Mouse (Mus musculus): ENCODE data around the gene Olfr589. TPM values are rescaled to one million over a fixed set of nuclear protein-coding genes. Genes with fewer than 3 reads are reported as not detected.
"Not testable (repeated sequence)": the region's sequence is repeated elsewhere in the genome, so short reads cannot be mapped to it uniquely, and the experiment has no call there.

Gene Olfr589
- not detected in 2 replicates for polyA plus RNA-seq (2011; ENCODE audit: insufficient read depth, insufficient read length, low read depth, missing spikeins)

DNA sequence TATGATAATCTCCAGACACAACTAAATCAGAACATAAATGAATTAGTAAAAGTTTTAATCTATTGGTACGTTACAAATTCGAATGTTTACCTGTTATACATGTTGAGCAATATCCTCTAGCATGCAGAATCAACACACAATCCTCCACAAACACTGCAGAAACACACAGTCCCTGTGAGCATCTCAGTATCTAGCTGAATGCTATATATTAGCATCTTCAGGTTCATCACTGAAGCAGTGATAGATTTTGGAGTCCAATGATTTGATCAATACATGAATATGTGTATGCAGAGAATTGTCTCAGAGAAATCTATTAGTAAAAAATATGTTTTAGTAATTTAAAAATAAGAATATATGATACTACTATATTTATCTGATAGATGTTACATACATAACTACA lies at the start of gene Olfr589:
Gene Olfr589, minus strand, starts transcription at position 101 of the 400 bp plus-strand sequence.
- H3K9me3 ChIP-seq (replicated peaks; ENCODE audit: control insufficient read depth, insufficient read depth, low read length, poor library complexity, severe bottlenecking): no peaks in the 10 kb centered on the region
- H3K4me1 ChIP-seq (ENCODE audit: control insufficient read depth, insufficient read depth, low read length): no peaks in the 10 kb centered on the region
- no peak within 1 kb of the TSS for H3K4me3 ChIP-seq (ENCODE audit: low read depth, low read length)
- H3K27me3 ChIP-seq (ENCODE audit: control insufficient read depth, insufficient read depth, low read length, poor library complexity, severe bottlenecking): no peaks in the 10 kb centered on the region
- no peaks in the 10 kb centered on the region for H3K36me3 ChIP-seq (ENCODE audit: control insufficient read depth, insufficient read depth, low read length, poor library complexity, severe bottlenecking)
- TF ChIP-seq POLR2A (IDR thresholded peaks at IDR 0.05; ENCODE audit: insufficient read depth, low read length): no peak
- no peak for TF ChIP-seq EP300 (IDR thresholded peaks at IDR 0.05; ENCODE audit: insufficient read depth, low read depth, low read length)
- no peak for TF ChIP-seq CTCF (IDR thresholded peaks at IDR 0.05; ENCODE audit: low read depth, low read length)
- H3K9ac ChIP-seq (ENCODE audit: low read depth, poor library complexity, severe bottlenecking): no peak within 1 kb of the TSS
- no peak within 1 kb of the TSS for H3K27ac ChIP-seq (ENCODE audit: insufficient read depth, low read length)

DNA sequence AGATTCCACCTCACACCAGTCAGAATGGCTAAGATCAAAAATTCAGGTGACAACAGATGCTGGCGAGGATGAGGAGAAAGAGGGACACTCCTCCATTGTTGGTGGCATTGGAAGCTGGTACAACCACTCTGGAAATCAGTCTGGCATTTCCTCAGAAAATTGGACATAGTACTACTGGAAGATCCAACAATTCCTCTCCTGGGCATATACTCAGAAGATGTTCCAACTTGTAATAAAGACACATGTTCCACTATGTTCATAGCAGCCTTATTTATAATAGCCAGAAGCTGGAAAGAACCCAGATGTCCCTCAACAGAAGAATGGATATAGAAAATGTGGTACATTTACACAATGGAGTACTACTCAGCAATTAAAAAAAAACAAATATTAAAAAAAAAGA lies 28.3 kb upstream of the Olfr589 start, which contains the start of gene Olfr592:
Gene Olfr592, plus strand, starts transcription at position 301 of the 400 bp plus-strand sequence.
- H3K27me3 ChIP-seq (ENCODE audit: control insufficient read depth, insufficient read depth, low read length, poor library complexity, severe bottlenecking): not testable (repeated sequence)

DNA sequence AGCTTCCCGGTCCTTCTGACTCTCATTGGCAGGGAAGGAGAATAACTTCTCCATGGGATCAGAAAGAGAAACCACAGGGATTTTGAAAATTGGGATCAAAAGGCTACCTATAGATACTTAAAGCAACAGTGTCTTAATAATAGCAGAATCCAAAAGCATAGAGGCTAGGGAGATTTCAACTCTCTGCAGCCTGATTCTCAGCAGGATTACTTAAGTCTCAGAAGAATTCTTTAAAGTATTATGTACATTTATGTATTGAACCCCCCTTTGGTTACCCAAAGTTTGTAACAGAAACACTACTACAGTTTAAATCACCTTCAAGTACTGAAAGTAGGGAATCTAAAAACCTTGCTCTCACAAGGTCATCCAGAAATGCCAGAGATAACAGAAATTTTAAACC lies 22.1 kb upstream of the Olfr589 start, which contains the start of gene Olfr591:
Gene Olfr591, minus strand, starts transcription at position 101 of the 400 bp plus-strand sequence.
- Histone ChIP-seq H3K9ac (ENCODE audit: low read depth, poor library complexity, severe bottlenecking) (no peak within 1 kb of the TSS), H3K27me3 (ENCODE audit: control insufficient read depth, insufficient read depth, low read length, poor library complexity, severe bottlenecking) (no peaks in the 10 kb centered on the region), H3K4me1 (ENCODE audit: control insufficient read depth, insufficient read depth, low read length) (no peaks in the 10 kb centered on the region), H3K36me3 (ENCODE audit: control insufficient read depth, insufficient read depth, low read length, poor library complexity, severe bottlenecking) (no peaks in the 10 kb centered on the region), H3K27ac (ENCODE audit: insufficient read depth, low read length) (no peak within 1 kb of the TSS), H3K9me3 (replicated peaks; ENCODE audit: control insufficient read depth, insufficient read depth, low read length, poor library complexity, severe bottlenecking) (no peaks in the 10 kb centered on the region; the same call in 1 of the 2 replicates), H3K4me3 (ENCODE audit: low read depth, low read length) (no peak within 1 kb of the TSS)
- TF ChIP-seq CTCF (IDR thresholded peaks at IDR 0.05; ENCODE audit: low read depth, low read length) (no peak), EP300 (IDR thresholded peaks at IDR 0.05; ENCODE audit: insufficient read depth, low read depth, low read length) (no peak), POLR2A (IDR thresholded peaks at IDR 0.05; ENCODE audit: insufficient read depth, low read length) (no peak)

More for the DNA sequence above, 28.3 kb upstream of the Olfr589 start, which contains the start of gene Olfr592:
- not testable (repeated sequence) for H3K4me1 ChIP-seq (ENCODE audit: control insufficient read depth, insufficient read depth, low read length); H3K36me3 ChIP-seq (ENCODE audit: control insufficient read depth, insufficient read depth, low read length, poor library complexity, severe bottlenecking); H3K9ac ChIP-seq (ENCODE audit: low read depth, poor library complexity, severe bottlenecking); H3K4me3 ChIP-seq (ENCODE audit: low read depth, low read length); H3K27ac ChIP-seq (ENCODE audit: insufficient read depth, low read length); H3K9me3 ChIP-seq (replicated peaks; ENCODE audit: control insufficient read depth, insufficient read depth, low read length, poor library complexity, severe bottlenecking)

DNA sequence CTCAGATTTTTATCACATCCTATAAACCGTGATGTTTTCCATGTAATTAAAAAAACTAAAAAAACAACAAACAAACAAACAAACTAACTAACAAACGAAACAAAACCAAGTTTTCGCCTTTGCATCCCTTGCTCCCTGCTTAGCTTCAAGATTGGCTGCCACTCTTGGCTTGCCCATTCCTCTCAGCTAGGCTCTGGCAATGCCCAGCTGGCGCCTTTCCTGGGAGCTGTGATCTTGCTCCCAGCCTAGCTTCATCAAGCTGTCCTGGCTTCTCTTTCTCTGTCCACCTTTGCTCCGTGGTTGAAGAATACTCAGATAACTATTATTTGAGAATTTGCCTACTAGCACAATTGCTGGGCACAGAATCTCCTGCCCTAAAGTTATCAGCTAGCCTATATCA lies 13.5 kb upstream of the Olfr589 start:
- H3K4me1 ChIP-seq (ENCODE audit: control insufficient read depth, insufficient read depth, low read length): no peaks in the 10 kb centered on the region
- TF ChIP-seq POLR2A (IDR thresholded peaks at IDR 0.05; ENCODE audit: insufficient read depth, low read length) (no peak), CTCF (IDR thresholded peaks at IDR 0.05; ENCODE audit: low read depth, low read length) (no peak), EP300 (IDR thresholded peaks at IDR 0.05; ENCODE audit: insufficient read depth, low read depth, low read length) (no peak)
- H3K9ac ChIP-seq (ENCODE audit: low read depth, poor library complexity, severe bottlenecking): no peak overlapping the region
- no peak overlapping the region for H3K27ac ChIP-seq (ENCODE audit: insufficient read depth, low read length)
- no peaks in the 10 kb centered on the region for H3K27me3 ChIP-seq (ENCODE audit: control insufficient read depth, insufficient read depth, low read length, poor library complexity, severe bottlenecking)
- H3K9me3 ChIP-seq (replicated peaks; ENCODE audit: control insufficient read depth, insufficient read depth, low read length, poor library complexity, severe bottlenecking): no peaks in the 10 kb centered on the region
- no peaks in the 10 kb centered on the region for H3K36me3 ChIP-seq (ENCODE audit: control insufficient read depth, insufficient read depth, low read length, poor library complexity, severe bottlenecking)
- no peak overlapping the region for H3K4me3 ChIP-seq (ENCODE audit: low read depth, low read length)

DNA sequence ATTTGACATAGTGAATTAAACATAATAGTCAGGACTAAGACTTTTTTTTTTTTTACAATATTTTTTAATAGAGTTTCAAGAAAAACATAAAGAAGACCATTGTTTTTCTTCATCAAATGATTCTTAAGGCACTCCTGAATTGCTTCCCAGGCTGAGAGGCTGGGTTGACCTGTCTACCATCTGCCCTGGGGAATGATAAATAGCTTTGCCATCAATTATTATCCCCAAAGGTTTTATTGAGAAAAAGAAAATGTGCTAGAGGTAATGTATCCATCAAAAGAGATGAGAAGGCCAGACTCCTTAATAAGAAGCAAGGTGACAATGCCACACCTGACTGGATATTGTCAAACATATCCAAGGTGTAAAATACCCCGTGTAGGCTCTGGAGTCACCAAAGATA lies 15.6 kb downstream of the Olfr589 start, which contains the start of gene Olfr588-ps1:
Gene Olfr588-ps1, plus strand, starts transcription at position 301 of the 400 bp plus-strand sequence.
- Histone ChIP-seq H3K9me3 (replicated peaks; ENCODE audit: control insufficient read depth, insufficient read depth, low read length, poor library complexity, severe bottlenecking) (no peaks in the 10 kb centered on the region), H3K27ac (ENCODE audit: insufficient read depth, low read length) (no peak within 1 kb of the TSS), H3K9ac (ENCODE audit: low read depth, poor library complexity, severe bottlenecking) (no peak within 1 kb of the TSS), H3K36me3 (ENCODE audit: control insufficient read depth, insufficient read depth, low read length, poor library complexity, severe bottlenecking) (no peaks in the 10 kb centered on the region), H3K4me3 (ENCODE audit: low read depth, low read length) (no peak within 1 kb of the TSS), H3K27me3 (ENCODE audit: control insufficient read depth, insufficient read depth, low read length, poor library complexity, severe bottlenecking) (no peaks in the 10 kb centered on the region), H3K4me1 (ENCODE audit: control insufficient read depth, insufficient read depth, low read length) (no peaks in the 10 kb centered on the region)
- TF ChIP-seq EP300 (IDR thresholded peaks at IDR 0.05; ENCODE audit: insufficient read depth, low read depth, low read length) (no peak), POLR2A (IDR thresholded peaks at IDR 0.05; ENCODE audit: insufficient read depth, low read length) (no peak), CTCF (IDR thresholded peaks at IDR 0.05; ENCODE audit: low read depth, low read length) (no peak)

DNA sequence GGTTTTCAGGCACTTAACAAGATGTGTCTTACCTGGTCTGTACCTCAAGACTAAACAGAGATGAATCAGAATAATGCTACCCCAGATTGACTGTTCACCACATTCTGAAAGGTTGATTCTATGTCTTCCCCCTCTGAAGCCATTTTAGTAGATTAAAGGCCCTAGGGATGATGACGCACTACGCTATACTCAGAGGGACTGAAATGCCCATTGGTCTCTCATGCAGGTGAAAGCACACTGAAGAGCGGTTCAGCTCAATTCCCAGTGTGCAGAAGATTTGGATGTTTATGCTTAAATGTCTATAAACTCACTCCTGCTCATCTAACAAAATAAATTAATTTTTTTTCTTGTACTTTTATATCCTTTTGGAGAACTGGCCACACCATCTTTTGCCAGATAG lies 30.6 kb downstream of the Olfr589 start, which contains the start of gene Olfr586:
Gene Olfr586, minus strand, starts transcription at position 101 of the 400 bp plus-strand sequence.
- Histone ChIP-seq H3K27ac (ENCODE audit: insufficient read depth, low read length) (no peak within 1 kb of the TSS), H3K36me3 (ENCODE audit: control insufficient read depth, insufficient read depth, low read length, poor library complexity, severe bottlenecking) (no peaks in the 10 kb centered on the region), H3K27me3 (ENCODE audit: control insufficient read depth, insufficient read depth, low read length, poor library complexity, severe bottlenecking) (no peaks in the 10 kb centered on the region), H3K9me3 (replicated peaks; ENCODE audit: control insufficient read depth, insufficient read depth, low read length, poor library complexity, severe bottlenecking) (no peaks in the 10 kb centered on the region), H3K4me3 (ENCODE audit: low read depth, low read length) (no peak within 1 kb of the TSS), H3K9ac (ENCODE audit: low read depth, poor library complexity, severe bottlenecking) (no peak within 1 kb of the TSS), H3K4me1 (ENCODE audit: control insufficient read depth, insufficient read depth, low read length) (no peaks in the 10 kb centered on the region)
- TF ChIP-seq CTCF (IDR thresholded peaks at IDR 0.05; ENCODE audit: low read depth, low read length) (no peak), POLR2A (IDR thresholded peaks at IDR 0.05; ENCODE audit: insufficient read depth, low read length) (no peak), EP300 (IDR thresholded peaks at IDR 0.05; ENCODE audit: insufficient read depth, low read depth, low read length) (no peak)
